ENCODE assay signal across 23 mouse cellular contexts in genomic region chr2:163770731-163771130, GRCm38 (mm10).
"Had no signal": no experiment of that assay in that cellular context is flagged by ENCODE, and none has a peak within 500 bp of the region (broad histone marks: within the 10 kb centered on the region; RNA-seq: fewer than 3 reads in every experiment).

No protein-coding gene starts in this region.

- H3K27ac ChIP-seq: heart, embryonic 10.5 days; heart, embryonic 13.5 days; heart, embryonic 15.5 days; hindbrain, embryonic 13.5 days; hindbrain, embryonic 15.5 days; hindbrain, postnatal 0 days; kidney, embryonic 15.5 days; kidney, postnatal 0 days; layer of hippocampus, adult 2 months; left cerebral cortex, adult 2 months; limb, embryonic 10.5 days; limb, embryonic 12.5 days had no signal

- H3K27me3 ChIP-seq: kidney, embryonic 15.5 days had no signal

- H3K36me3 ChIP-seq: heart, embryonic 10.5 days; heart, embryonic 13.5 days; heart, embryonic 15.5 days; hindbrain, embryonic 13.5 days; hindbrain, embryonic 15.5 days; kidney, embryonic 15.5 days; limb, embryonic 10.5 days; limb, embryonic 12.5 days had no signal

- H3K4me1 ChIP-seq: heart, embryonic 10.5 days; heart, embryonic 13.5 days; heart, embryonic 15.5 days; hindbrain, embryonic 13.5 days; hindbrain, embryonic 15.5 days; kidney, embryonic 15.5 days; limb, embryonic 10.5 days; limb, embryonic 12.5 days had no signal

- DNase-seq: gastrocnemius, postnatal 14 days; gastrocnemius, postnatal 36 days; heart, adult 18-20 months; heart, postnatal 14 days; heart, postnatal 36 days; kidney, adult 11 months; kidney, adult 2 months; kidney, adult 9 months; kidney, postnatal 14 days; kidney, postnatal 36 days; liver had no signal

- H3K4me3 ChIP-seq: heart, embryonic 10.5 days; heart, embryonic 13.5 days; heart, embryonic 15.5 days; hindbrain, embryonic 13.5 days; hindbrain, embryonic 15.5 days; kidney, embryonic 15.5 days; layer of hippocampus, adult 2 months; left cerebral cortex, adult 2 months; limb, embryonic 10.5 days; limb, embryonic 12.5 days had no signal
